Mouse (Mus musculus): ENCODE measurements around the gene Gm2016. TPM values are rescaled to one million over a fixed set of nuclear protein-coding genes. Genes with fewer than 3 reads are reported as not detected.
"Not testable (repeated sequence)": the region's sequence is repeated elsewhere in the genome, so short reads cannot be mapped to it uniquely, and the experiment has no call there.

Gene Gm2016
- not detected in 2 replicates for polyA plus RNA-seq (2015; fragmentation: Nextera tagmentation; extraction: Ambion mirVana)

GRCm38 (mm10) chr12:87873772-87874171 lies at the start of gene Gm2016:
Gene Gm2016 (plus strand): TSS chr12:87874072.
- ATAC-seq (ENCODE audit: insufficient number of reproducible peaks, insufficient read depth, low FRiP score, low TSS enrichment, low read depth); H3K4me2 ChIP-seq; H3K9ac ChIP-seq; H3K27me3 ChIP-seq; H3K9me3 ChIP-seq; H3K4me3 ChIP-seq; H3K36me3 ChIP-seq; H3K27ac ChIP-seq; H3K4me1 ChIP-seq: not testable (repeated sequence)
- WGBS, result 89% methylated on average over 5 of the region's 5 CpGs

GRCm38 (mm10) chr12:87842239-87842638 lies 31.6 kb upstream of the Gm2016 start, which contains the start of gene Gm2001:
Gene Gm2001 (minus strand): TSS chr12:87842339.
- not testable (repeated sequence) for H3K27ac ChIP-seq

GRCm38 (mm10) chr12:87850657-87851056 lies 23.2 kb upstream of the Gm2016 start:
- not testable (repeated sequence) for H3K9ac ChIP-seq; H3K27ac ChIP-seq; H3K27me3 ChIP-seq; H3K4me2 ChIP-seq; H3K4me1 ChIP-seq; H3K9me3 ChIP-seq; H3K4me3 ChIP-seq; H3K36me3 ChIP-seq; ATAC-seq (ENCODE audit: insufficient number of reproducible peaks, insufficient read depth, low FRiP score, low TSS enrichment, low read depth)
- no CpG with 5 or more reads among the region's 2 CpGs for WGBS

More at GRCm38 (mm10) chr12:87842239-87842638, 31.6 kb upstream of the Gm2016 start, which contains the start of gene Gm2001:
- H3K9me3 ChIP-seq; H3K4me3 ChIP-seq; H3K4me1 ChIP-seq; H3K4me2 ChIP-seq; H3K9ac ChIP-seq; H3K36me3 ChIP-seq; H3K27me3 ChIP-seq; ATAC-seq (ENCODE audit: insufficient number of reproducible peaks, insufficient read depth, low FRiP score, low TSS enrichment, low read depth): not testable (repeated sequence)
- WGBS, result 80% methylated on average over 2 of the region's 2 CpGs

- H3K27me3 ChIP-seq; H3K4me3 ChIP-seq; H3K4me2 ChIP-seq; H3K36me3 ChIP-seq; H3K27ac ChIP-seq; H3K9me3 ChIP-seq; ATAC-seq (ENCODE audit: insufficient number of reproducible peaks, insufficient read depth, low FRiP score, low TSS enrichment, low read depth); H3K9ac ChIP-seq; H3K4me1 ChIP-seq: not testable (repeated sequence)
- WGBS, result 66% methylated on average over 1 of the region's 1 CpGs
Observed at GRCm38 (mm10) chr12:87856067-87856466, 17.8 kb upstream of the Gm2016 start.

GRCm38 (mm10) chr12:87861740-87862692 lies 11.9 kb upstream of the Gm2016 start:
- H3K4me3 ChIP-seq, H3K4me2 ChIP-seq, H3K27me3 ChIP-seq, H3K9me3 ChIP-seq, H3K27ac ChIP-seq, H3K4me1 ChIP-seq, H3K36me3 ChIP-seq, H3K9ac ChIP-seq: not testable (repeated sequence)
- ATAC-seq (ENCODE audit: insufficient number of reproducible peaks, insufficient read depth, low FRiP score, low TSS enrichment, low read depth), result peak; percentile 11; the same call in 1 of the 2 replicates
- 83% methylated on average over 23 of the region's 23 CpGs for WGBS

- not testable (repeated sequence) for H3K4me1 ChIP-seq, H3K9ac ChIP-seq, H3K27me3 ChIP-seq, H3K4me2 ChIP-seq, H3K27ac ChIP-seq, H3K4me3 ChIP-seq, H3K36me3 ChIP-seq, H3K9me3 ChIP-seq
- peak; percentile 15; the same call in 1 of the 2 replicates for ATAC-seq (ENCODE audit: insufficient number of reproducible peaks, insufficient read depth, low FRiP score, low TSS enrichment, low read depth)
- WGBS, result 92% methylated on average over 10 of the region's 11 CpGs
Observed at GRCm38 (mm10) chr12:87863638-87864037, 10.2 kb upstream of the Gm2016 start.

- 82% methylated on average over 2 of the region's 2 CpGs for WGBS
- H3K9ac ChIP-seq; H3K9me3 ChIP-seq; H3K4me1 ChIP-seq; H3K4me2 ChIP-seq; H3K36me3 ChIP-seq; H3K4me3 ChIP-seq; H3K27me3 ChIP-seq; H3K27ac ChIP-seq; ATAC-seq (ENCODE audit: insufficient number of reproducible peaks, insufficient read depth, low FRiP score, low TSS enrichment, low read depth): not testable (repeated sequence)
Observed at GRCm38 (mm10) chr12:87864048-87864447, 9.8 kb upstream of the Gm2016 start.

- H3K4me1 ChIP-seq; H3K4me3 ChIP-seq; ATAC-seq (ENCODE audit: insufficient number of reproducible peaks, insufficient read depth, low FRiP score, low TSS enrichment, low read depth); H3K27ac ChIP-seq; H3K9ac ChIP-seq; H3K27me3 ChIP-seq; H3K4me2 ChIP-seq; H3K36me3 ChIP-seq; H3K9me3 ChIP-seq: not testable (repeated sequence)
- WGBS, result 84% methylated on average over 1 of the region's 1 CpGs
Observed at GRCm38 (mm10) chr12:87895070-87895469, 21.2 kb downstream of the Gm2016 start, which contains the start of gene Gm2022. Gene Gm2022 (plus strand): TSS chr12:87895370.

GRCm38 (mm10) chr12:87919721-87920120 lies 45.8 kb downstream of the Gm2016 start, which contains the start of gene Gm2035:
Gene Gm2035 (minus strand): TSS chr12:87919857.
- H3K4me3 ChIP-seq; H3K27ac ChIP-seq; H3K4me1 ChIP-seq; H3K9me3 ChIP-seq; H3K27me3 ChIP-seq; H3K4me2 ChIP-seq; ATAC-seq (ENCODE audit: insufficient number of reproducible peaks, insufficient read depth, low FRiP score, low TSS enrichment, low read depth); H3K9ac ChIP-seq; H3K36me3 ChIP-seq: not testable (repeated sequence)
- WGBS, result 78% methylated on average over 2 of the region's 2 CpGs

Other genes starting within 250 kb of the Gm2016 start
- gene Gm16381, start 229.5 kb upstream of the Gm2016 start, polyA plus RNA-seq (2015; fragmentation: Nextera tagmentation; extraction: Ambion mirVana), result not detected in 2 replicates
- gene Gm21319, start 98.3 kb upstream of the Gm2016 start, polyA plus RNA-seq (2015; fragmentation: Nextera tagmentation; extraction: Ambion mirVana), result not detected in 2 replicates
- not detected in 2 replicates for gene Gm21936, start 78.6 kb upstream of the Gm2016 start, polyA plus RNA-seq (2015; fragmentation: Nextera tagmentation; extraction: Ambion mirVana)
- gene BB287469, start 57.5 kb upstream of the Gm2016 start, polyA plus RNA-seq (2015; fragmentation: Nextera tagmentation; extraction: Ambion mirVana), result not detected in 2 replicates
- gene Gm2001, start 31.7 kb upstream of the Gm2016 start, polyA plus RNA-seq (2015; fragmentation: Nextera tagmentation; extraction: Ambion mirVana), result not detected in 2 replicates
- not detected in 2 replicates for gene Gm2022, start 21.3 kb downstream of the Gm2016 start, polyA plus RNA-seq (2015; fragmentation: Nextera tagmentation; extraction: Ambion mirVana)
- not detected in 2 replicates for gene Gm2035, start 45.8 kb downstream of the Gm2016 start, polyA plus RNA-seq (2015; fragmentation: Nextera tagmentation; extraction: Ambion mirVana)
- not detected in 2 replicates for gene Gm2042, start 80.0 kb downstream of the Gm2016 start, polyA plus RNA-seq (2015; fragmentation: Nextera tagmentation; extraction: Ambion mirVana)
- not detected in 2 replicates for gene Gm2075, start 137.8 kb downstream of the Gm2016 start, polyA plus RNA-seq (2015; fragmentation: Nextera tagmentation; extraction: Ambion mirVana)
- not detected in 2 replicates for gene Gm6803, start 144.7 kb downstream of the Gm2016 start, polyA plus RNA-seq (2015; fragmentation: Nextera tagmentation; extraction: Ambion mirVana)
- gene Gm2056, start 152.9 kb downstream of the Gm2016 start, polyA plus RNA-seq (2015; fragmentation: Nextera tagmentation; extraction: Ambion mirVana), result not detected in 2 replicates
- not detected in 2 replicates for gene Gm16368, start 209.6 kb downstream of the Gm2016 start, polyA plus RNA-seq (2015; fragmentation: Nextera tagmentation; extraction: Ambion mirVana)